Mouse (Mus musculus) spleen, adult 2 months (tissue): ENCODE data around the gene Sobp.

Source experiments
- CTCF ChIP-seq: fragments of 200-500 bp; IDR thresholded peaks from 2 replicates; pipeline ENCODE4 v1.5.1; 2011; ENCODE audit warnings: mild to moderate bottlenecking, inconsistent platforms; ENCODE audit not compliant: insufficient read depth, insufficient read length, insufficient replicate concordance; ENCODE audit errors: extremely low read depth
- POLR2A ChIP-seq: fragments of 200-500 bp; IDR thresholded peaks from 2 replicates; pipeline ENCODE4 v1.6.1; 2011; ENCODE audit warnings: low read depth, low read length, inconsistent platforms

DNA sequence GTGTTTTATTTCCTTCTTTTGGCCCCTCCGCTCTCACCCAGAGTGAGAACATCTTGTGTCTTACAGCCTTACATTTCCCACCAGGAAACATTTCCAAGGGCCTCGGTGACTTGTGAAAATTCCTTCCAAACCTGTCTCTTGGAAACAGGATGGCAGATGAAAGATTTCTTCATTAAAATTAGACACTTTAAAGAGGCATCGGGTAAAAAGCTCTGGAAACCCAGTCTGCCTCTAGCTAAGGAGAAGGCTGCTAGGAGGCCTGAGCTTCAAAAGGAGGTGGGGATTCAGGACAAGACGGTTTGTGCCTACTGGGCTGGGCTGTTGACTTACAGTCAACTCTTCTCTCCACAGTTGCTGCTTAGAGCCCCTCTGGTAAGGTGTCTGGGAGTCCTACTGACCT is 200.8 kb downstream of the Sobp start:
- TF ChIP-seq POLR2A (no peak), CTCF (no peak)
